Mouse (Mus musculus) hematopoietic stem cell, adult 5-6 weeks (primary cell): Measurements from ENCODE around the gene Atg4b. TPM values are rescaled to one million over a fixed set of nuclear protein-coding genes. Genes with fewer than 3 reads are reported as not detected.

Source experiments
- ATAC-seq, 2 experiments: fragments of 125-278 bp in 1 of 2; replicated peaks in 1 of 2; 2 replicates each; pipeline ENCODE4 v1.8.0; 2016 to 2017; ENCODE audit warnings: inconsistent platforms in 2 of 2, mild to moderate bottlenecking in 2 of 2, moderate number of reproducible peaks in 2 of 2, low read depth in 1 of 2, moderate TSS enrichment in 1 of 2; ENCODE audit not compliant: low FRiP score in 2 of 2, poor library complexity in 2 of 2, severe bottlenecking in 2 of 2, insufficient read depth in 1 of 2, low TSS enrichment in 1 of 2
- total RNA-seq: library from RNA; stranded (forward); fragments of 172-1452, 232-1000 nt; gene quantifications from 2 replicates; pipeline ENCODE4 v1.2.3, GENCODE M21; 2017

Gene Atg4b
- total RNA-seq, 1 experiment from 2014 or later: 83.3 TPM

DNA sequence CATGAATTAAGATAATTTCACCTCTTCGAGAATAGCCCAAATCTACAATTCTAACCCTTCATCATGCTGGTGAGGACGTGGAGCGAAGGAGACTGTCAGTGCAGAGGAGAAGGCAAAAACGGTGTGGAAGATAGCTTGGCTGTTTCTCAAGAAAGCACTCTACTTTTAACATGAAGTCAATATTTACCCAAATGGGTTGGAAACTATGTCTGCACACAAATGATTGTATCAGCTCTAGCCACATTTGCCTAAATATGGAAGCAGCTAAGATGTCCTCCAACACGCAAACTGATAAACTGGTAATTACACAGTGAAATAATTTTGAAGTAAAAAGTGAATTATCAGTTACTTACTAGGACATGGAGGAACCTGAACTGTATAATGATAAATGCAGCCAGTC is 51.5 kb downstream of the Atg4b start:
- no peak for ATAC-seq

- peak; percentile 70 to 80 for ATAC-seq
Measured at GRCm38 (mm10) chr1:93803556-93804507, 52.5 kb downstream of the Atg4b start, which contains the start of gene Ing5. Gene Ing5 (plus strand): TSS chr1:93803965.

DNA sequence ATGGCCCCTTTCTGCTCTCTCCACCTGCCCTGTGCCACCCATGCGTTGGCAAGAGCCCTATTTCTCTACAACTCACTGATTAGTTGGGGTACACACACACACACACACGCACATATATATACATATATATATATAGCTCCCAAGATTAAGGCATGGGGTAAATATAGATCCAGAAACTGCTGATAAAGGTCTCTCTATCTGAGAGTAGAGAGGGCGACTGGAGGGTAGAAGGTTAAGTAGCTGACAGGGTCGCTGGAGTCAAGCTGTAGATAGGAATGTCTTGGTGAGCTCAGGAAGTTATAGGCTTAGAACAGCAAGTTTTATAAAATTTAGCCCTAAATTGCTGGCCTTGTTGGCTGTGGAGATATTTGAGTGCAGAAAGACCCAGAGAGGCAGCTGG is 53.5 kb downstream of the Atg4b start:
- ATAC-seq: no peak

DNA sequence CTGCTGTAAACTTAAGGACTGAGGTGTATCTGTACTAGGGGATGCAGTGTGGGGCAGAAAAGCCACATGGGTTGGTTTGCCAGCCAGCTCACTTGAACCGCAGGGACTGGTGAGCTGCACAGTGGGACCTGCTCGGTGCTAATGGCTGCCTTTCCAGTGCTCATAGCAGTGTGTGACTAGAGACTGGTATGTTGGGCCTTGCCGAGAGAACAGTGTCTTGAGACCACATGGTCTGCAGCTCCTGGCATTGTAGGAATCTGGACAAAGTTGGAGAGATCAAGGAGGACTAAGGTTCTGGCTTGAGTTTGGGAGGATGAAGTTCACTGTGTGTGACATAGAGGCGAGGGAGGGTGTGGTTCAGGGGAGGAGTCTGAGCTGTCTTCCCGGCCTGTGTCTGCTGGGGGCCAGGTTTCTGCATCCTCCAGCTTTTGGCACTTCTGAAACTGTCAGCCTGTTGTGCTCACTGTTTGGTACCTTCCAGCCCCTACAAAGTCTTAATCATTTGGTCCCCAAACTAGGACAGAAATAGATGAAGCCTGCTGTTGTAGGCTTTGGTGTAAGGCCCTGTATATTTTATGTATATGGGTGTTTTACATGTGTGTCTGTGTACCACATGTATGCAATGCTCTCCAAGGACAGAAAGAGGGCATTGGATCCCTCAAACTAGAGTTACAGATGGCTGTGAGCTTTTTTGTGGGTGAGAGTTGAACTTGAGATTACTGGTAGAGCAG is 54.1 kb downstream of the Atg4b start:
- ATAC-seq: no peak

DNA sequence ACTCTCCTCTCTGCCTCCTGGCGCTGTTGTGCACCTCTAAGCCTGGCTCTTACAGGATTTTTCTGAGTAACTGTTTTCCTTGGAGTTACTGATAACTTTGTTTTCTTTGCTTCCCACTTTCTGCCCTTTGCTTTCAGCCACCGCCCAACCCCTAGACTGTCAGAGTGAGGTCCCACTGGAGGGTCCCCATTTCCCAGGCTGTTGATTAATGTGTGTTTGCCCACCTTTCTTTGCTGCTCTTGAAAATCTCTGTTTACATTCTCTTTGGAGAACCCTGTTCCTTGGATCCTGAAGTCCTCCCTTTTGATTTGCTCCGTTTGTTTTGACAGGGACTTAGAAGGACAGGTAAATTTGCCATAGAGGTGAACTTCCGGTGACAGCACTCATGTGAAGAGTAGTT is 57.6 kb downstream of the Atg4b start:
- no peak for ATAC-seq

DNA sequence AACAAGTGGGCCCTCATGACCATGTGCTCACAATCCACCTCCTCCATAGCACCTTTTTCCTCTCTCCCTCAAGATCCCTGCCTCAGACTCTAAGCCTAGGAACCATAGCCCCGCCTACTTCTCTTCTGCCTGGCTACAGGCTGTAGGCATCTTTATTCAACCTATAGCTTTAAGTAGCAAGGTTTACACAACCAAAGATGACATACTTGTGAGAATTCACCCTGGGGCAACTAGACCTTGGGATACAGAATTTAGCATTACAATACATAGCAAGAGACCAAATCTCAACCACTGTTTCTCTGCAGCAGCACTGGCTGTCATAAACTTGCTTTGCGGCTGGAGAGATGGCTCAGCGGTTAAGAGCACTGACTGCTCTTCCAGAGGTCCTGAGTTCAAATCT is 58.7 kb downstream of the Atg4b start:
- ATAC-seq: no peak

DNA sequence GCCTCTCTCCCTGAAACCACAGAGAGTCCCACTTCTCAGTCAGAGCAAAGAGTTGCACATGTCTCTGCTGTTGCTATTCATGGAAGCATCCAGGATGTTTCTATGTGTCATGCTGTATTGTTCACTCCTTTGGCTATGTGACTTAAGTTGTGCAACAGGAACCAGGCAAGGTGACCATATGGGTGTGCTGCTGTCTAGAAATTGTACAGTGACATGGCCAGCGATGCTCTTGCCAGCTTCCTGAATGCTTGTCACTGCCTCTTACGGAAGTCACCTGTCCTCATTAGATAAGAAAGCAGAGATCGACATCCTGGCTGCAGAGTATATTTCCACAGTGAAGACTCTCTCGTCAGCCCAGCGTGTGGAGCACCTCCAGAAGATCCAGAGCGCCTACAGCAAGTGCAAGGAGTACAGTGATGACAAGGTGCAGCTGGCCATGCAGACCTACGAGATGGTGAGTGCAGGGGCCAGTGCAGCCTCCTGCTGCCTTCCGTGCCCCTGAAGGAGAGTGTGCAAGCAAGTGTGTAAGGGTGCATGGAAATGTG is 60.3 kb downstream of the Atg4b start:
- no peak for ATAC-seq

DNA sequence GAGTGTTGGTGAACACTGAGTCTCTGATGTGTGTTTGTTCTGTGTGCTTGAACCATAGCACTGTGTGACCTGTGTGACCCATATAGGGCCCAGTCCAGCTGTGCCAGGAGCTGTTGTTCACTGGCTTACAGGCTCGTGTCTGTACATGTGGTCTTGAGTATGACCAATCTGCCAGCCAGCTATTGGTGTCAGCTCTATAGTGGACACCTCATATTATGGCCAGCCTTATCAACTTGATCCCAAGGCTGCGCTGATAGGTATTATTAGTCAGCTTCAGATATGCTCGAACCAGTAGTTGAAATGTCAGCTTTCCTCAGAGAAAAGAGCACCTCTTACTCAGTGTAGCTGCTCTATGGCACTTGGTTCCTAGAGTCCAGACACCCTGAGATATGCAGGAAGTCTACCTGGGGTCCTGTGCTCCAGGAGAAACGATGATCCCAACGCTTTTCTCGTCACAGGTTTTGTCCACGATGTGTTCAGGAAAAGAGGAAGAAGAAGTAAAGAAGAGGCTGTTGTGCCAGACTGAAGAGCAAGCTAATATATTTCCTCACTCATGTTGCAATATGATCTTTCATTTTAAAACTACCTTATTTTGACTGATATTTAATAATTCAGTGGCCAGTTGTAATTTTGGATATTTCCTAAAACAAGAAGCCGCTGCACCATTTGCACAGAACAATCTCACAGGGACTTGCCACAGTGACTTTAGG is 66.7 kb downstream of the Atg4b start:
- peak in 1 of 2 experiments; percentile 28; a peak in 1 of 4 replicates for ATAC-seq

GRCm38 (mm10) chr1:93818722-93819121 is 67.4 kb downstream of the Atg4b start:
- no peak for ATAC-seq

DNA sequence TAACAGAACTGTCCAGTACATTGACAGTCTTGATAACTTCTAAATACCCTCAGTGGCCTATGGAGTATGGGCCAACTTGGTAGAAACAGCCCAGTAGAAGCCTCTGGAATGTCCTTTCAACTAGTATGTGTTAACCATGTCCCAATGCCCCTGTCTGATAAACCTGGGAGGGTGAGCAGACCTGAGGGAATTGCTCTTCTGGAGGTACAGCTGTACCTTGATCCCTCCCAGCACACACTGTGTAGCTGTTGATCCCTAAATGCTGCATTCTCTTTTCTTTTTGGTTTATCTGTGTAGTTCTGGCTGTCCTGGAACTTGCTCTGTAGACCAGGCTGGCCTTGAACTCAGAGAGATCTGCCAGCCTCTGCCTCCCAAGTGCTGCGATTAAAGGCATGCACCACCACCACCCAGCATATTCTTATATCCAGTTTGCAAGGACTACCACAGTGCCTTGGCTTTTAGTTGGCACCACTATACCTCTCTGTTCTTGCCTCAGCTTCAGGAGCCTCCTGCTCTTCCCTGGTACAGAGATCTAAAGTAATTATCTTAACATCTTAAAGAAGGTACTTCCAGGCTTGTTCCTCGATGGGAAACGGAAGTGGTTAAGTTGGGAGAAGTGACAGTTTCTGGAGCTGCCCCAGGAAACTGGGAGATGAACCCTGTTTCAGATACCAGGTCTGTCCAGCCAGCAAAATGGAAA is 72.6 kb downstream of the Atg4b start:
- ATAC-seq: no peak

DNA sequence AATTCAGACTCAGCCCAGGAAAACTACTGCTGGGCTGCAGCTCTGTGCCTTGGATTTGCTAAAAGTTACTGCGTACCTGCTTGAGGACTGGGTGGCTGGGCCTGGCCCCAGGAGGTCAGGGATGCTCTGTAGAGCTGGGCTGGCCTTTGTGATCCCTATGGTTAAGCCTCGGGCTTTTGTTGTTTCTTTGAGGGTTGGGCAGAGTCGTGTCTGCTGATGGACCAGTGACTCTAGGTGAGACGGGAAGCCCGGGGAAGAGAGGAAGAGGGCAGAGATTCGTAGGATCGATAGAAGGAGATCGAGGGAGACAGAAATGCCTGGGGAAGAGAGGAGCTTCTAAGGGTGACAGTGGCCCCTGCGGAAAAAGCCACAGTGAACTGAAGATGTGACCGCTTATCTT is 73.3 kb downstream of the Atg4b start, which contains the start of gene D2hgdh:
Gene D2hgdh (plus strand): TSS at position 301 of the 400 bp plus-strand sequence.
- ATAC-seq: peak; percentile 0; a peak in 1 of 4 replicates

- peak; percentile 91 to 92 for ATAC-seq
Measured at GRCm38 (mm10) chr1:93825105-93825674, 73.9 kb downstream of the Atg4b start.

DNA sequence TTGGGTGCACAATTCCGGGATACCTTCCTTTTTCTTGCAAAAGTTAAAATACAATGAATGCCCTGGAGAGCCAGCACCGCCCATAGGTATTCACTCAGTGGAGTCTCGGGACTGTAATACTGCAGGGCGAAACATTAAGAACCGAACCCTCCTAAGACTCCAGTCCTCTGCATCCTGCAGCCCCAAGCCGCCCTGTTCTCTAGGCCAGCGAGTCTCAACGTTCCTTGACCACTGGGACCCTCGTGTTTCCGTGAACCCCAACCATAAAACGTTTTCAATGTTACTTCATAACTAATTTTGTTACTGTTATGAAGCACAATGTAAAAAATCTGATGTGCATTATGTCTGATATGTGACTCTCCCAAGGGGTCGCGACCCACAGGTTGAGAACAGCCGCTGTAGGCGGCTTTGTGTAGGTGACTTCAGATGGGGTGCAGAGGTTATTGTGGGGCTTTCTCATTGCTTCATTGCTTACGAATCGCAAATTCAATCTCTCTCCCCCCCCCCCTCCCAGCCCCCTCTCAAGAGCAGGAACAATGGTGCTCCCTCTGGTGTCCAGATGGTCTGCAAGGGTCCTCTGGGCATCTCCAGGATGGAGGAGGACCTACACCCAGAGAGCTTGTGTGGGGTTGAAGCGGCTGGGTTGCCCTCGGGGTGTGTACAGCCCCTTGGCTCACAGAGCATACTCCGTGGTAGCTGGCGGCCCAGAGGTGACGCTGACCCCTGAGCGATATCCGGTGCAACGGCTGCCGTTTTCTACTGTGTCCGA is 74.7 kb downstream of the Atg4b start:
- ATAC-seq: peak in 1 of 2 experiments; percentile 5; a peak in 1 of 4 replicates

DNA sequence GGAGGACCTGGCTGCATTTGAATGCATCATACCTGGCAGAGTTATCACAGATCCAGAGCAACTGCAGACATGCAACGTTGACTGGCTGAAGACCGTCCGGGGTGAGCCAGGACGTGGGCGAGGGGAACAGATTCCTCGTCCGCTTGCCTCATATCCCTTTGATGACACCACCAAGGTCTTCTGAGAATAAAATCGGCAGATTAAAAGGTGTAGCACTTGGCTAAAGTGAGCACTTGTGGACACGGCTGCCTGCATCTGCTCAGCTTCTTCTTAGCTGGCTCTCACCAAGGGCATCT is 75.2 kb downstream of the Atg4b start:
- ATAC-seq: no peak

DNA sequence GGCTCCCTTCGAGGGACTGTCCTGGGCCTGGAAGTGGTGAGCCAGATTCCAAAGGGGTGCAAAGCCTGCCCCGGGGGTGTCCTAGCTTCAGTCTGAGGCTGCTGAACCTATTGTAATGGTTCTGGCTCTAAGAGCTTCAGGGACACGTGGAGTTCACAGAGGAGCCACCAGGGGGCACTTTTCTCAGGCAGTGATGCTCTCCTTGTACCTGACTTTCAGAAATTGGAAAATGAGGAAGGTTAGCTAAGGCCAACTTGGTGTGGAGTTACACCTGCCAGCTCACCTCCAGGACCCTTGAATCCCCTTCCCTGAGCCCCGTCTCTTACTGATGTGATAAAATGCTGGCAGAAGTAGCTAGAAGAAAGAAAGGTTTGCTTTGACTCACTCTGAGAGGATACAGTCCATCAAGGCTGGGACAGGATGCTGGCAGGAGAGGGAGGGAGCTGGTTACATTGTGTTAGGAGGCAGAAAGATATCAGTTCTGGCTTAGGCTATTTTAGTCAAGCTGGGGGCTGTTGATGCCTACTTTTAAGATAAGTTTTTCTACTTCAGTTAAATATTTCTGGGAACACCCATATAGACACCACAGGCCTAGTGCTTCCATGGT is 81.6 kb downstream of the Atg4b start:
- peak; percentile 81 to 90 for ATAC-seq

DNA sequence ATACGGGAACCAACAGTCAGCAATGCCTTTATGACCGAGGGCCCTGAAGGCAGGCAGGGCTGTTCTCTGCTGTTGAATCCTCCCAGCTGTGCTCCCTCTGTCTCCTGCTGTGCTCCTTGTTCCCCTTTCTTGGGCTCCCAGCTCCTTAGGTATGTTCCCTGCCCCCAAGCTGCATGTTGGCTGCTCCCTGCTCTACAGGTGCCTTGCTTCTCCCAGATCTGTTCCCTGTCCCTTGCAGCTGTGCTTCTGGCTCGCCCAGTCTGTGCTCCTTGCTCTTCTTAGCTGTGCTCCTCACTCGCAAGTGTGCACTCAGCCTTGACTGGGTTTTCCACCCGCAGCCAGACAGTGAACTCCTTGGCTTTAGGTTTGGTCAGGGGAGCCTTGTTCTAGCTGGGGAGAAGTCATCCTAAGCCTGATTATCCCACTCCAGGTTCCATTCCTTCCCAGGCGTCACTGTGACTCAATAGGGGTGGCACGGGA is 83.4 kb downstream of the Atg4b start:
- no peak for ATAC-seq
